Mouse (Mus musculus) heart, adult 2 months (tissue): ENCODE data around the gene Mat2a. TPM values are rescaled to one million over a fixed set of nuclear protein-coding genes. Genes with fewer than 3 reads are reported as not detected.

Source experiments
- DNase-seq, 2 experiments: peaks; one replicate each; pipeline ENCODE4 v3.0.0; 2021
- H3K27ac ChIP-seq: fragments of 200-600 bp; 2 replicates; pipeline ENCODE4 v1.8.1; 2022
- H3K27me3 ChIP-seq: fragments of 200-500 bp; 2 replicates; pipeline ENCODE4 v1.6.1; 2012; ENCODE audit warnings: mild to moderate bottlenecking, low read length, inconsistent platforms, mixed read lengths; ENCODE audit not compliant: control insufficient read depth, insufficient read depth
- H3K36me3 ChIP-seq: fragments of 200-500 bp; 2 replicates; pipeline ENCODE4 v1.6.1; 2012; ENCODE audit warnings: low read length, inconsistent platforms; ENCODE audit not compliant: control insufficient read depth, insufficient read depth
- H3K4me1 ChIP-seq: fragments of 200-500 bp; 2 replicates; pipeline ENCODE4 v1.6.1; 2011; ENCODE audit warnings: low read length; ENCODE audit not compliant: control insufficient read depth, insufficient read depth
- H3K4me3 ChIP-seq: fragments of 200-600 bp; 2 replicates; pipeline ENCODE4 v1.8.1; 2022
- H3K79me2 ChIP-seq: fragments of 200-500 bp; replicated peaks from 2 replicates; pipeline ENCODE4 v1.6.1; 2012; ENCODE audit warnings: mild to moderate bottlenecking, inconsistent platforms, low read length, moderate library complexity, mixed read lengths; ENCODE audit not compliant: control insufficient read depth, insufficient read depth
- H3K9ac ChIP-seq: fragments of 200-500 bp; 2 replicates; pipeline ENCODE4 v1.6.1; 2012; ENCODE audit warnings: low read depth, mild to moderate bottlenecking, control low read depth, inconsistent platforms, low read length, mixed read lengths
- CTCF ChIP-seq: fragments of 200-600 bp; IDR thresholded peaks from 2 replicates; pipeline ENCODE4 v1.8.1; 2022; ENCODE audit warnings: antibody characterized with exemption, mild to moderate bottlenecking, moderate library complexity
- EP300 ChIP-seq: fragments of 200-500 bp; IDR thresholded peaks from 2 replicates; pipeline ENCODE4 v1.6.1; 2011; ENCODE audit warnings: low read depth, low read length, control low read depth; ENCODE audit not compliant: insufficient read depth
- POLR2A ChIP-seq: fragments of 200-500 bp; IDR thresholded peaks from 2 replicates; pipeline ENCODE4 v1.6.1; 2011; ENCODE audit warnings: mild to moderate bottlenecking, low read depth, low read length, control low read depth; ENCODE audit not compliant: insufficient read depth
- WGBS: fragments of 180-500 bp; shearing (Covaris S2); methylation state at CpG from one replicate; pipeline ENCODE4 v1.1.7; 2018; 5-methylcytosine and 5-hydroxymethylcytosine counted together
- intact Hi-C: fragments of 180-260 bp; cut with DNase I; formaldehyde crosslinking; loops from one replicate; pipeline ENCODE4 v1.15.1; 2025
- polyA plus RNA-seq: library from polyadenylated mRNA; depleted of rRNA; stranded (reverse); fragments of >200 nt; gene quantifications from 2 replicates; pipeline ENCODE4 v1.2.3, GENCODE M21; 2012
- total RNA-seq, 2 experiments: library from RNA; stranded (reverse); gene quantifications; 2 replicates each; pipeline ENCODE4 v1.2.3; 2021

Gene Mat2a
- total and polyA plus RNA-seq, 3 experiments, result 93.0 to 151 (median 129) TPM

DNA sequence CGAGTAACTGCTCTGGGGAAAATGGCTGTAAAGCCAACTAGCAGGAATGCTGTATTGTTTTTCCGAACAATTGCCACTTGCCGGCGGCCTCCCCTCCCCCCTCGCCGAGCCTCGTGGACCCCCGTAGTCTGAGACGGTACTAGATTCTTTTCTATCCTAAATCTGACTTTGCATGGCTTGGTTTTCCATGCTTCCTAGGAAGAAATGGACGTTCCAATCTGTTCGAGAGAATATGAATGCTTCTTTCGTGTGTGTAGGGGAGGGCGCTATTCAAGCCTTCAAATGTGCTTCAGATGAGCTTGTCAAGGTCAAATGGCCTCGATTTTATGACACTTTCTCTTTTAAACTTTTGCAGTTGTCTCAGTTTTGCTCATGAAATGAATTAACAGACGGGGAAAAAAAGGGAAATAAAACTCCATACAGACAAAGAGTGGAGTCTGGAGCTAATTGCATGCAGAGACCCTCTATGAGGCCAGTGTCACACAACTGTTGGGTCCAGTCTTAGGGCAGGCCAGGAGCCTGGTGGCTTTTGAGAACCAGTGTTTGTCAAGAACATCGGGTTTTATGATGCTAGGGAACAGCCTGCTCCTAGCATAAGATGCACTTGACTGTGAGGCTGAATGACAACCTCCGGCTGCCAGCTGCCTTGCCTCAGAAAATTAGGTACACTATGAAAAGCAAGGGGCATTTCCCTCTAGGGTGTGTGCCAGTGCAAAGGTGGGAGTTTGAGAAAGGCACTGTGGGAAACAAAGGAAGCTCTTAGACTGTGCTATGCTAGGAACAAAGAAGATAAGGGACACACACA is 1.0 kb upstream of the Mat2a start:
- TF ChIP-seq EP300 (0 out of 2 replicates have a peak, but pooled peaks have one; percentile 42), CTCF (no peak), POLR2A (no peak)
- H3K9ac ChIP-seq, result peak overlapping the region; percentile 98
- peaks cover 28% of the 10 kb centered on the region for H3K36me3 ChIP-seq
- H3K4me1 ChIP-seq, result peaks cover 6% of the 10 kb centered on the region
- WGBS, result 9% methylated on average over 17 of the region's 17 CpGs
- peaks cover 4% of the 10 kb centered on the region; the same call in 1 of the 2 replicates for H3K79me2 ChIP-seq
- H3K4me3 ChIP-seq, result peak overlapping the region; percentile 77
- DNase-seq, result peak in 1 of 2 experiments; percentile 23
- H3K27me3 ChIP-seq, result no peaks in the 10 kb centered on the region
- intact Hi-C loops, result loop anchor here (2.0 to 5.0 kb wide), 3 partner anchors 22 to 52 kb away; partner anchors contain the start of gene Ggcx
- H3K27ac ChIP-seq, result peak overlapping the region; percentile 97

- under 1% methylated on average over 56 of the region's 57 CpGs for WGBS
- Histone ChIP-seq H3K36me3 (peaks cover 41% of the 10 kb centered on the region), H3K9ac (peak overlapping the region; percentile 100), H3K27me3 (no peaks in the 10 kb centered on the region), H3K4me1 (peaks cover 8% of the 10 kb centered on the region), H3K27ac (peak overlapping the region; percentile 97), H3K4me3 (peak overlapping the region; percentile 77), H3K79me2 (peaks cover 4% of the 10 kb centered on the region; the same call in 1 of the 2 replicates)
- TF ChIP-seq POLR2A, result no peak
- TF ChIP-seq CTCF, result no peak
- TF ChIP-seq EP300, result peak; percentile 20; the same call in 1 of the 2 replicates
- intact Hi-C loops, result loop anchor here (1.0 kb wide), 1 partner anchor 73 kb away; no protein-coding TSS in a partner anchor
- DNase-seq, result peak; percentile 95
Measured at GRCm38 (mm10) chr6:72438862-72439354, 450 bp downstream of the Mat2a start.

DNA sequence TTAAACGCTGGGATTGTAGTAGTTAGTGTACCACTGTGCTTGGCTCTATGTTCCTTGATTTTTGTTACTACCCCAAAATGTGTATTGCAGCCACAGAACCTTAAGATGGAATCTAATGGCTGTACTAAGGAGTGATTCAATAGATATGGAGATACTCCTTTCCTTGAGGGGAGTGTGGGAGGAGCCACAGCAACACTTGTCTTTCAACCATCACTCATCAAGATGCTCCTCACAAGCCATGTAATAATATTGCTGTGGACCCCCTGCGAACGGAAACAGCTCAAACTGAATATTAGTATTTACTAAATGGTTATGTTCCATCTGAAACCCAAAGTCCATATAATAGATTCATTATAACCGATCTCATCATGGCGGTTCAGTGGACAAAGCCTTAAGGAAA is 1.1 kb downstream of the Mat2a start:
- intact Hi-C loops, result no loop called here
- H3K27ac ChIP-seq, result peak overlapping the region; percentile 97
- peaks cover 8% of the 10 kb centered on the region for H3K4me1 ChIP-seq
- peaks cover 4% of the 10 kb centered on the region; the same call in 1 of the 2 replicates for H3K79me2 ChIP-seq
- 2% methylated on average over 5 of the region's 5 CpGs for WGBS
- no peak for TF ChIP-seq CTCF
- TF ChIP-seq POLR2A, result no peak
- no peak for TF ChIP-seq EP300
- peak overlapping the region; percentile 100 for H3K9ac ChIP-seq
- peak overlapping the region; percentile 77 for H3K4me3 ChIP-seq
- no peak for DNase-seq
- H3K36me3 ChIP-seq, result peaks cover 48% of the 10 kb centered on the region
- no peaks in the 10 kb centered on the region for H3K27me3 ChIP-seq

- intact Hi-C loops, result no loop called here
- TF ChIP-seq POLR2A, result peak; percentile 29; the same call in 1 of the 2 replicates
- no peak for TF ChIP-seq EP300
- no peak for TF ChIP-seq CTCF
- WGBS, result 93% methylated on average over 2 of the region's 2 CpGs
- Histone ChIP-seq H3K27ac (no peak overlapping the region), H3K27me3 (no peaks in the 10 kb centered on the region), H3K9ac (no peak overlapping the region), H3K79me2 (no peaks in the 10 kb centered on the region), H3K4me3 (no peak overlapping the region), H3K4me1 (peaks cover 2% of the 10 kb centered on the region), H3K36me3 (peaks cover 54% of the 10 kb centered on the region)
- DNase-seq, result no peak
Measured at GRCm38 (mm10) chr6:72432153-72432552, 7.2 kb downstream of the Mat2a start.

GRCm38 (mm10) chr6:72430989-72431921 is 8.1 kb downstream of the Mat2a start:
- H3K27ac ChIP-seq, result no peak overlapping the region
- H3K4me3 ChIP-seq, result no peak overlapping the region
- H3K4me1 ChIP-seq, result peaks cover 2% of the 10 kb centered on the region
- TF ChIP-seq POLR2A, result peak; percentile 63; the same call in 1 of the 2 replicates
- TF ChIP-seq EP300, result no peak
- no peak for TF ChIP-seq CTCF
- intact Hi-C loops, result no loop called here
- H3K9ac ChIP-seq, result no peak overlapping the region
- no peaks in the 10 kb centered on the region for H3K27me3 ChIP-seq
- DNase-seq, result no peak
- H3K36me3 ChIP-seq, result peaks cover 45% of the 10 kb centered on the region
- 45% methylated on average over 5 of the region's 5 CpGs for WGBS
- H3K79me2 ChIP-seq, result no peaks in the 10 kb centered on the region
